Comparison of ENCODE assay signal across 16 mouse cellular contexts in the genomic region with DNA sequence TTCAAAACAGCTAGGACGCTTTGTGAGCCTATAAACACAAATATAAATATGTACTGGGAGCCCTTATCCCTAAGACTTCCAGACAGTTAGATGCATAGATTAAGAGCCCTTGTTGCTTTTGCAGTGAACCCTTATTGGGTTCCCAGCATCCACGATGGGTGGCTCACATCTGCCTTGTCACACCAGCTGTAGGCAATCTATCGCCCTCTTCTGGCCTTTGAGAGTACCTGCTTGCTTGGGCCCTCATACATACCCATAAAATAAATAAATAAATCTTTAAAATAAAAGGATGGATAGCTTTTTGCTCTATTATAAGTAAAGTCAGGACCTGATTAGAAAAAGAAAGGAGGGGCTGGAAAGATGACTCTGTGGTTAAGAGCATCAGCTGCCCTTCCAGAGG. TPM values are rescaled to one million over a fixed set of nuclear protein-coding genes. Genes with fewer than 3 reads are reported as not detected.
A peak's percentile ranks its signal among the peaks of the same experiment; 100 is the strongest.
DNase-seq lines count a peak whose midpoint lies in the region; ATAC-seq and TF ChIP-seq lines count a peak whose summit lies in the region.
"Had no signal": no experiment of that assay in that cellular context is flagged by ENCODE, and none has a peak within 500 bp of the region (broad histone marks: within the 10 kb centered on the region; RNA-seq: fewer than 3 reads in every experiment).

No protein-coding gene starts in this region.

- H3K27ac ChIP-seq in heart, adult 2 months: no peak overlapping the region
- H3K27ac ChIP-seq in midbrain, postnatal 0 days (ENCODE audit: low read depth, low read length): no peak overlapping the region
- no peak overlapping the region for H3K27ac ChIP-seq in midbrain, embryonic 16.5 days (ENCODE audit: low read length)
- H3K27ac ChIP-seq in bone marrow, adult 2 months (ENCODE audit: control insufficient read depth, insufficient read depth, low read depth, low read length, poor library complexity): no peak overlapping the region
- no peak overlapping the region for H3K27ac ChIP-seq in hindbrain, postnatal 0 days
- H3K27ac ChIP-seq: hindbrain, embryonic 10.5 days had no signal

- no peaks in the 10 kb centered on the region for H3K27me3 ChIP-seq in heart, adult 2 months (ENCODE audit: control insufficient read depth, insufficient read depth, low read length)
- H3K27me3 ChIP-seq in midbrain, postnatal 0 days (ENCODE audit: insufficient read depth, low read length): no peaks in the 10 kb centered on the region
- H3K27me3 ChIP-seq in midbrain, embryonic 16.5 days (ENCODE audit: control insufficient read depth, insufficient read depth, low read depth, low read length): no peaks in the 10 kb centered on the region
- H3K27me3 ChIP-seq in hindbrain, postnatal 0 days (ENCODE audit: insufficient read depth, low read length): no peaks in the 10 kb centered on the region
- H3K27me3 ChIP-seq: heart, embryonic 12.5 days had no signal

- no peaks in the 10 kb centered on the region for H3K9me3 ChIP-seq in midbrain, postnatal 0 days (ENCODE audit: low read length)
- H3K9me3 ChIP-seq in midbrain, embryonic 16.5 days (replicated peaks; ENCODE audit: control insufficient read depth, low read length, poor library complexity, severe bottlenecking): no peaks in the 10 kb centered on the region
- H3K9me3 ChIP-seq in hindbrain, postnatal 0 days (ENCODE audit: low read length): no peaks in the 10 kb centered on the region
- H3K9me3 ChIP-seq: heart, embryonic 12.5 days; hindbrain, embryonic 10.5 days had no signal

- TF ChIP-seq EP300 in heart, adult 2 months (IDR thresholded peaks at IDR 0.05; ENCODE audit: insufficient read depth, low read depth, low read length): no peak

- no peak overlapping the region for H3K9ac ChIP-seq in heart, adult 2 months (ENCODE audit: low read depth, low read length)
- no peak overlapping the region for H3K9ac ChIP-seq in midbrain, postnatal 0 days (replicated peaks; ENCODE audit: low read length, poor library complexity, severe bottlenecking)
- H3K9ac ChIP-seq in midbrain, embryonic 16.5 days (ENCODE audit: low read depth, low read length): no peak overlapping the region
- H3K9ac ChIP-seq in hindbrain, postnatal 0 days (replicated peaks; ENCODE audit: low read length): no peak overlapping the region

- no peaks in the 10 kb centered on the region for H3K36me3 ChIP-seq in heart, adult 2 months (ENCODE audit: control insufficient read depth, insufficient read depth, low read length)
- H3K36me3 ChIP-seq in midbrain, postnatal 0 days (ENCODE audit: insufficient read depth, low read length): no peaks in the 10 kb centered on the region
- H3K36me3 ChIP-seq in midbrain, embryonic 16.5 days (ENCODE audit: control insufficient read depth, insufficient read depth, low read length): no peaks in the 10 kb centered on the region
- no peaks in the 10 kb centered on the region for H3K36me3 ChIP-seq in hindbrain, postnatal 0 days (ENCODE audit: insufficient read depth, low read length)

- no peaks in the 10 kb centered on the region for H3K79me2 ChIP-seq in heart, adult 2 months (replicated peaks; ENCODE audit: control insufficient read depth, insufficient read depth, low read length)

- TF ChIP-seq POLR2A in heart, adult 2 months (IDR thresholded peaks at IDR 0.05; ENCODE audit: insufficient read depth, low read depth, low read length): no peak
- TF ChIP-seq POLR2A in bone marrow, adult 2 months (IDR thresholded peaks at IDR 0.05; ENCODE audit: borderline replicate concordance, control insufficient read depth, low read depth, low read length): no peak

- intact Hi-C loops in heart, adult 2 months (cut with DNase I): no loop called here

- no peak overlapping the region for H3K4me3 ChIP-seq in heart, adult 2 months
- no peak overlapping the region for H3K4me3 ChIP-seq in midbrain, postnatal 0 days (ENCODE audit: low read depth, low read length)
- no peak overlapping the region for H3K4me3 ChIP-seq in midbrain, embryonic 16.5 days (ENCODE audit: low read depth, low read length)
- H3K4me3 ChIP-seq in bone marrow, adult 2 months (replicated peaks; ENCODE audit: control insufficient read depth, low read depth, low read length): no peak overlapping the region
- no peak overlapping the region for H3K4me3 ChIP-seq in hindbrain, postnatal 0 days (ENCODE audit: low read length)
- H3K4me3 ChIP-seq: heart, embryonic 12.5 days; hindbrain, embryonic 10.5 days had no signal

- no peak for ATAC-seq in midbrain, postnatal 0 days (ENCODE audit: low FRiP score)
- ATAC-seq in midbrain, embryonic 16.5 days: no peak
- no peak for ATAC-seq in hindbrain, postnatal 0 days

- 92% methylated on average over 3 of the region's 3 CpGs for WGBS in heart, adult 2 months
- WGBS in midbrain, postnatal 0 days: 93% methylated on average over 3 of the region's 3 CpGs
- WGBS in midbrain, embryonic 16.5 days: 96% methylated on average over 3 of the region's 3 CpGs
- 83% methylated on average over 3 of the region's 3 CpGs for WGBS in bone marrow, adult 2 months
- WGBS in hindbrain, postnatal 0 days: 91% methylated on average over 3 of the region's 3 CpGs

- no peak for DNase-seq in heart, adult 2 months
- DNase-seq in heart, adult 18-20 months: no peak
- no peak for DNase-seq in midbrain, postnatal 0 days (ENCODE audit: low spot score)
- no peak for DNase-seq in hindbrain, postnatal 0 days (ENCODE audit: low spot score)
- no peak for DNase-seq in adipocyte (ENCODE audit: low spot score)
- DNase-seq in adrenal gland, adult (ENCODE audit: inconsistent age in 2 of 2, low spot score in 1 of 2): no peak
- DNase-seq: adrenal gland, adult 8-10 months; cerebellum, adult 11 months; kidney, adult 8-10 months; layer of hippocampus, adult 9-11 months; lung, postnatal 4 days had no signal

- H3K4me1 ChIP-seq in heart, adult 2 months (ENCODE audit: control insufficient read depth, insufficient read depth, low read length): peaks cover 3% of the 10 kb centered on the region; the same call in 1 of the 2 replicates
- no peaks in the 10 kb centered on the region for H3K4me1 ChIP-seq in midbrain, postnatal 0 days (ENCODE audit: insufficient read depth, low read length)
- no peaks in the 10 kb centered on the region; the same call in 1 of the 2 replicates for H3K4me1 ChIP-seq in midbrain, embryonic 16.5 days (ENCODE audit: control insufficient read depth, insufficient read depth, low read length)
- no peaks in the 10 kb centered on the region for H3K4me1 ChIP-seq in bone marrow, adult 2 months (ENCODE audit: control insufficient read depth, insufficient read depth, low read length)
- H3K4me1 ChIP-seq in hindbrain, postnatal 0 days (ENCODE audit: insufficient read depth, low read length): no peaks in the 10 kb centered on the region

- peak; percentile 43 for TF ChIP-seq CTCF in heart, adult 2 months (IDR thresholded peaks at IDR 0.05)
- TF ChIP-seq CTCF in midbrain, postnatal 0 days (IDR thresholded peaks at IDR 0.05): peak; percentile 27
- peak; percentile 41; the same call in 1 of the 2 replicates for TF ChIP-seq CTCF in bone marrow, adult 2 months (IDR thresholded peaks at IDR 0.05; ENCODE audit: control insufficient read depth, insufficient read depth, low read length)
- no peak; the same call in 1 of the 2 replicates for TF ChIP-seq CTCF in hindbrain, postnatal 0 days (IDR thresholded peaks at IDR 0.05; ENCODE audit: low read depth)

- no peak overlapping the region for H3K4me2 ChIP-seq in midbrain, postnatal 0 days (ENCODE audit: low read depth, low read length, poor library complexity, severe bottlenecking)
- H3K4me2 ChIP-seq in midbrain, embryonic 16.5 days (ENCODE audit: low read length): no peak overlapping the region
- H3K4me2 ChIP-seq in hindbrain, postnatal 0 days (ENCODE audit: low read depth, low read length): no peak overlapping the region
- H3K4me2 ChIP-seq: heart, embryonic 12.5 days had no signal

RNA-seq across cellular contexts. Expression of gene BC030867, which starts 9.8 kb away (rescaled TPM):
- total RNA-seq in heart, adult 2 months (2021): under 1 TPM; 0.26 to 0.32 TPM
- 0.45 and 0.56 TPM in 2 replicates for polyA plus RNA-seq in heart, adult 2 months (2012; rRNA removed)
- total RNA-seq in heart, adult 18-20 months (2021): under 1 TPM; 0.22 to 0.28 TPM
- 2.1 TPM in 2 replicates for total RNA-seq in midbrain, postnatal 0 days (2014; rRNA removed)
- 0.53 and 0.60 TPM in 2 replicates for polyA plus RNA-seq in midbrain, postnatal 0 days (2015; fragmentation: Nextera tagmentation; extraction: Ambion mirVana)
- polyA plus RNA-seq in midbrain, embryonic 16.5 days (2015; fragmentation: Nextera tagmentation; extraction: Ambion mirVana): 1.6 and 1.8 TPM in 2 replicates
- 18.5 and 39.2 TPM in 2 replicates for polyA plus RNA-seq in bone marrow, adult 2 months (2011; ENCODE audit: insufficient read depth, insufficient read length, low replicate concordance, missing spikeins)
- total RNA-seq in hindbrain, postnatal 0 days (2014; rRNA removed): 2.3 and 2.4 TPM in 2 replicates
- 2.1 and 2.3 TPM in 2 replicates for polyA plus RNA-seq in hindbrain, postnatal 0 days (2015; fragmentation: Nextera tagmentation; extraction: Ambion mirVana)
- total RNA-seq: monocyte, adult 5-6 weeks had no signal

RNA-seq across cellular contexts. Expression of gene Asb16, which starts 10.0 kb away (rescaled TPM):
- total RNA-seq in heart, adult 2 months (2021): 1 to 10 TPM in 1 of 2 experiments, under 1 TPM in 1; 0.89 to 1.1 TPM
- 0.70 and 0.74 TPM in 2 replicates for polyA plus RNA-seq in heart, adult 2 months (2012; rRNA removed)
- total RNA-seq in heart, adult 18-20 months (2021): 1 to 10 TPM; 1.2 TPM
- total RNA-seq in midbrain, postnatal 0 days (2014; rRNA removed): 2.3 and 2.5 TPM in 2 replicates
- 0.28 and 0.32 TPM in 2 replicates for polyA plus RNA-seq in midbrain, postnatal 0 days (2015; fragmentation: Nextera tagmentation; extraction: Ambion mirVana)
- 0.07 and 0.10 TPM in 2 replicates for polyA plus RNA-seq in midbrain, embryonic 16.5 days (2015; fragmentation: Nextera tagmentation; extraction: Ambion mirVana)
- 0.52 TPM in 1 of 2 replicates, not detected in the other for polyA plus RNA-seq in bone marrow, adult 2 months (2011; ENCODE audit: insufficient read depth, insufficient read length, low replicate concordance, missing spikeins)
- total RNA-seq in hindbrain, postnatal 0 days (2014; rRNA removed): 2.2 and 2.6 TPM in 2 replicates
- 0.29 and 0.41 TPM in 2 replicates for polyA plus RNA-seq in hindbrain, postnatal 0 days (2015; fragmentation: Nextera tagmentation; extraction: Ambion mirVana)
- total RNA-seq: monocyte, adult 5-6 weeks had no signal

RNA-seq across cellular contexts. Expression of gene Tmub2, which starts 26.2 kb away (rescaled TPM):
- 10 to 100 TPM; 22.9 to 26.2 TPM for total RNA-seq in heart, adult 2 months (2021)
- 32.8 and 43.2 TPM in 2 replicates for polyA plus RNA-seq in heart, adult 2 months (2012; rRNA removed)
- total RNA-seq in heart, adult 18-20 months (2021): 10 to 100 TPM; 24.4 to 26.7 TPM
- 80.5 and 90.8 TPM in 2 replicates for total RNA-seq in midbrain, postnatal 0 days (2014; rRNA removed)
- 65.4 and 73.9 TPM in 2 replicates for polyA plus RNA-seq in midbrain, postnatal 0 days (2015; fragmentation: Nextera tagmentation; extraction: Ambion mirVana)
- polyA plus RNA-seq in midbrain, embryonic 16.5 days (2015; fragmentation: Nextera tagmentation; extraction: Ambion mirVana): 72.8 and 78.5 TPM in 2 replicates
- polyA plus RNA-seq in bone marrow, adult 2 months (2011; ENCODE audit: insufficient read depth, insufficient read length, low replicate concordance, missing spikeins): 20.4 and 36.9 TPM in 2 replicates
- total RNA-seq in hindbrain, postnatal 0 days (2014; rRNA removed): 81.8 and 92.7 TPM in 2 replicates
- 71.0 and 72.2 TPM in 2 replicates for polyA plus RNA-seq in hindbrain, postnatal 0 days (2015; fragmentation: Nextera tagmentation; extraction: Ambion mirVana)

RNA-seq across cellular contexts. Expression of gene Hdac5, which starts 28.6 kb away (rescaled TPM):
- total RNA-seq in heart, adult 2 months (2021): 100 to 1,000 TPM; 113 to 137 TPM
- 92.6 and 98.5 TPM in 2 replicates for polyA plus RNA-seq in heart, adult 2 months (2012; rRNA removed)
- total RNA-seq in heart, adult 18-20 months (2021): 100 to 1,000 TPM; 115 to 117 TPM
- 183 and 263 TPM in 2 replicates for total RNA-seq in midbrain, postnatal 0 days (2014; rRNA removed)
- 61.9 and 65.9 TPM in 2 replicates for polyA plus RNA-seq in midbrain, postnatal 0 days (2015; fragmentation: Nextera tagmentation; extraction: Ambion mirVana)
- polyA plus RNA-seq in midbrain, embryonic 16.5 days (2015; fragmentation: Nextera tagmentation; extraction: Ambion mirVana): 74.4 and 76.3 TPM in 2 replicates
- polyA plus RNA-seq in bone marrow, adult 2 months (2011; ENCODE audit: insufficient read depth, insufficient read length, low replicate concordance, missing spikeins): 45.9 and 89.1 TPM in 2 replicates
- total RNA-seq in hindbrain, postnatal 0 days (2014; rRNA removed): 212 and 350 TPM in 2 replicates
- 61.2 and 61.9 TPM in 2 replicates for polyA plus RNA-seq in hindbrain, postnatal 0 days (2015; fragmentation: Nextera tagmentation; extraction: Ambion mirVana)

RNA-seq across cellular contexts. Expression of gene Atxn7l3, which starts 37.9 kb away (rescaled TPM):
- 10 to 100 TPM; 19.0 to 21.7 TPM for total RNA-seq in heart, adult 2 months (2021)
- polyA plus RNA-seq in heart, adult 2 months (2012; rRNA removed): 17.4 and 21.2 TPM in 2 replicates
- 10 to 100 TPM; 19.2 to 22.6 TPM for total RNA-seq in heart, adult 18-20 months (2021)
- 166 and 169 TPM in 2 replicates for total RNA-seq in midbrain, postnatal 0 days (2014; rRNA removed)
- polyA plus RNA-seq in midbrain, postnatal 0 days (2015; fragmentation: Nextera tagmentation; extraction: Ambion mirVana): 25.4 and 26.5 TPM in 2 replicates
- polyA plus RNA-seq in midbrain, embryonic 16.5 days (2015; fragmentation: Nextera tagmentation; extraction: Ambion mirVana): 28.3 and 28.9 TPM in 2 replicates
- 18.3 and 30.4 TPM in 2 replicates for polyA plus RNA-seq in bone marrow, adult 2 months (2011; ENCODE audit: insufficient read depth, insufficient read length, low replicate concordance, missing spikeins)
- 146 and 149 TPM in 2 replicates for total RNA-seq in hindbrain, postnatal 0 days (2014; rRNA removed)
- 22.8 and 23.7 TPM in 2 replicates for polyA plus RNA-seq in hindbrain, postnatal 0 days (2015; fragmentation: Nextera tagmentation; extraction: Ambion mirVana)
